Mouse (Mus musculus) skeletal muscle tissue, postnatal 0 days (tissue): ENCODE results near the gene Tfb1m. TPM values are rescaled to one million over a fixed set of nuclear protein-coding genes. Genes with fewer than 3 reads are reported as not detected.

Experiments used
- polyA plus RNA-seq: library from polyadenylated mRNA; unstranded; fragments of >200 nt; fragmentation: Nextera tagmentation; extraction: Ambion mirVana; gene quantifications from 2 replicates; pipeline ENCODE4 v1.2.1, GENCODE M21; 2015

Gene Tfb1m
- polyA plus RNA-seq = 13.9 and 14.0 TPM in 2 replicates

GRCm38 (mm10) chr17:3557331-3558311 is at the start of gene Tfb1m:
Tfb1m (minus strand) TSS chr17:3557781.

GRCm38 (mm10) chr17:3532254-3532653 is 25.3 kb downstream of the Tfb1m start, which contains the start of gene Cldn20:
Cldn20 (plus strand) TSS chr17:3532554.

Other genes with a start within 250 kb of the Tfb1m start
- 3.2 and 3.4 TPM in 2 replicates for gene Tiam2, start 231.2 kb downstream of the Tfb1m start, polyA plus RNA-seq
- gene Cldn20, start 25.2 kb downstream of the Tfb1m start, polyA plus RNA-seq = not detected in 2 replicates
- gene Nox3, start 138.5 kb upstream of the Tfb1m start, polyA plus RNA-seq = not detected in 2 replicates